Mouse (Mus musculus) limb, embryonic 12.5 days (tissue): Measurements from ENCODE around the gene Gm45799. TPM values are rescaled to one million over a fixed set of nuclear protein-coding genes. Genes with fewer than 3 reads are reported as not detected.
A peak's percentile ranks its signal among the peaks of the same experiment; 100 is the strongest.

Experiments
- ATAC-seq: fragments of 200-750 bp; cut with Nextera tagmentation; 2 replicates; pipeline ENCODE4 v1.8.0; 2017; ENCODE audit warnings: low read depth, moderate TSS enrichment; ENCODE audit not compliant: insufficient number of reproducible peaks, insufficient read depth, low FRiP score, low TSS enrichment
- H3K27ac ChIP-seq: fragments of 300-500 bp; sonication (generic); 2 replicates; pipeline ENCODE4 v1.5.1; 2016; ENCODE audit warnings: mild to moderate bottlenecking, moderate library complexity
- H3K27me3 ChIP-seq: fragments of 300-500 bp; sonication (generic); 2 replicates; pipeline ENCODE4 v1.6.1; 2016; ENCODE audit warnings: mild to moderate bottlenecking, moderate library complexity
- H3K36me3 ChIP-seq: fragments of 300-500 bp; sonication (generic); 2 replicates; pipeline ENCODE4 v1.6.1; 2016; ENCODE audit warnings: mild to moderate bottlenecking, moderate library complexity
- H3K4me1 ChIP-seq: fragments of 300-500 bp; sonication (generic); replicated peaks from 2 replicates; pipeline ENCODE4 v1.6.1; 2016
- H3K4me2 ChIP-seq: fragments of 300-500 bp; sonication (generic); 2 replicates; pipeline ENCODE4 v1.6.1; 2016; ENCODE audit warnings: mild to moderate bottlenecking, moderate library complexity
- H3K4me3 ChIP-seq: fragments of 300-500 bp; sonication (generic); replicated peaks from 2 replicates; pipeline ENCODE4 v1.5.1; 2016; ENCODE audit warnings: mild to moderate bottlenecking
- H3K9ac ChIP-seq: fragments of 300-500 bp; sonication (generic); replicated peaks from 2 replicates; pipeline ENCODE4 v1.6.1; 2016; ENCODE audit warnings: mild to moderate bottlenecking, moderate library complexity
- H3K9me3 ChIP-seq: fragments of 300-500 bp; sonication (generic); 2 replicates; pipeline ENCODE4 v1.6.1; 2016; ENCODE audit warnings: mild to moderate bottlenecking, moderate library complexity
- WGBS: fragments of 180-500 bp; shearing (Covaris S2); methylation state at CpG from one replicate; pipeline ENCODE4 v1.1.7; 2016; 5-methylcytosine and 5-hydroxymethylcytosine counted together
- polyA plus RNA-seq: library from polyadenylated mRNA; unstranded; fragments of >200 nt; fragmentation: Nextera tagmentation; extraction: Ambion mirVana; gene quantifications from 2 replicates; pipeline ENCODE4 v1.2.1, GENCODE M21; 2016

Gene Gm45799
- polyA plus RNA-seq, 1 experiment from 2014 or later: 13.9 TPM

- Histone ChIP-seq H3K9ac (no peak overlapping the region), H3K4me2 (no peak overlapping the region), H3K27me3 (no peaks in the 10 kb centered on the region), H3K36me3 (peaks cover 49% of the 10 kb centered on the region), H3K9me3 (no peaks in the 10 kb centered on the region), H3K27ac (no peak overlapping the region), H3K4me3 (no peak overlapping the region), H3K4me1 (no peaks in the 10 kb centered on the region; the same call in 1 of the 2 replicates)
- 79% methylated on average over 6 of the region's 6 CpGs for WGBS
- ATAC-seq: no peak
Measured at GRCm38 (mm10) chr7:105625397-105625796, 15.0 kb upstream of the Gm45799 start.

- H3K27ac ChIP-seq: no peak overlapping the region
- ATAC-seq: no peak
- WGBS: 32% methylated on average over 3 of the region's 3 CpGs
Measured at GRCm38 (mm10) chr7:105628633-105629032, 11.7 kb upstream of the Gm45799 start.

DNA sequence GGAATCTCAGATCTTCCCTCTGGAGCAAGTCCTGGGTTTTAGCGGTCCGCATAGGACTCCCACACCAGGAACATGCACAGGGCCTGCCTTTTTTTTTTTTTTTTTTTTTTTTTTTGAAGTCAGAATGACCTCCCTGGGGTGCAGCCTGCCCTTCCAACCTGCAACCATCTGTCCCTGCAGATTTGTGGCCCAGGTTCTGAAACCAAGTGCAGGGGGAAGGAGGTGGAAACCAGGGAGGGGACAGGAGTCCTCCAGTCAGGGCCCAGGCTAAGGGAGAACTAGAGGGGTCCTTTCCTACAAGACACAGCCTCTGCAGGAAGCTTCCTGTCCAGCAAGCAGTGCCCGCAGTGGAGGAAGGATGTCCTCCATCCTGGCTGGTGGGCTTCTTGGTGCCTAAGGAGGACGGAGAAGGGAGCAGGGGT lies 7.8 kb upstream of the Gm45799 start:
- peak; percentile 5; the same call in 1 of the 2 replicates for ATAC-seq
- whole genome bisulfite sequencing: 27% methylated on average over 4 of the region's 4 CpGs
- no peak overlapping the region for H3K27ac ChIP-seq

More at GRCm38 (mm10) chr7:105628633-105629032, 11.7 kb upstream of the Gm45799 start:
- H3K27me3 ChIP-seq: no peaks in the 10 kb centered on the region
- H3K36me3 ChIP-seq: peaks cover 19% of the 10 kb centered on the region
- H3K4me2 ChIP-seq: no peak overlapping the region
- H3K9ac ChIP-seq: no peak overlapping the region
- H3K4me3 ChIP-seq: no peak overlapping the region
- no peaks in the 10 kb centered on the region for H3K9me3 ChIP-seq
- peaks cover 5% of the 10 kb centered on the region for H3K4me1 ChIP-seq

GRCm38 (mm10) chr7:105633127-105633800 lies 7.1 kb upstream of the Gm45799 start, which contains the start of gene Trim3:
TSS of gene Trim3 (minus strand) at chr7:105633571.
- under 1% methylated on average over 50 of the region's 71 CpGs for WGBS
- H3K4me1 ChIP-seq: peaks cover 15% of the 10 kb centered on the region
- no peaks in the 10 kb centered on the region for H3K27me3 ChIP-seq
- H3K36me3 ChIP-seq: peaks cover 28% of the 10 kb centered on the region
- peak; percentile 82 for ATAC-seq
- no peaks in the 10 kb centered on the region for H3K9me3 ChIP-seq
- peak within 1 kb of the TSS; percentile 82 for H3K9ac ChIP-seq
- peak within 1 kb of the TSS; percentile 79 for H3K4me3 ChIP-seq
- H3K27ac ChIP-seq: peak within 1 kb of the TSS; percentile 73
- H3K4me2 ChIP-seq: peak within 1 kb of the TSS; percentile 74

More for the DNA sequence above, 7.8 kb upstream of the Gm45799 start:
- Histone ChIP-seq H3K36me3 (peaks cover 21% of the 10 kb centered on the region), H3K4me1 (peaks cover 15% of the 10 kb centered on the region), H3K4me3 (peak overlapping the region; percentile 79), H3K27me3 (no peaks in the 10 kb centered on the region), H3K9ac (peak overlapping the region; percentile 82), H3K9me3 (no peaks in the 10 kb centered on the region), H3K4me2 (peak overlapping the region; percentile 74)

DNA sequence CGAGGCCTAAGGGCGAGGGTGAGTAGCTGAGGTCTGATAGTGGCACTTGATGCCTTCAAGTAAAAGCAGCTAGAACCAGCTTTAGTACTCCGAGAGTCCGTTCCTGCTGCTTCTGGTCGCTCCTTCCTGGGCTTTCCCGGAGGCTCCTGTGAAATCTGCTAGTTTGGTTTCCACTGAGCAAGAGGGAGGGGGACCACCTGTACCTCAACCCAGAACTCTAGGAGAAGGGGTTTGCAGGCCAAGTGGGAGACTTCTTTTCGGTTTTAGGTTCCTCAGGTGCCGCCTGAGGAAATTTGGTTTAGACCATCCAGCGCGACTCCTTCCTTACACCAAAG lies 6.6 kb upstream of the Gm45799 start:
- H3K36me3 ChIP-seq: peaks cover 28% of the 10 kb centered on the region
- H3K9me3 ChIP-seq: no peaks in the 10 kb centered on the region
- H3K9ac ChIP-seq: peak overlapping the region; percentile 82
- peak overlapping the region; percentile 79 for H3K4me3 ChIP-seq
- peak overlapping the region; percentile 73 for H3K27ac ChIP-seq
- peak; percentile 40; the same call in 1 of the 2 replicates for ATAC-seq
- peak overlapping the region; percentile 74 for H3K4me2 ChIP-seq
- WGBS: 4% methylated on average over 10 of the region's 10 CpGs
- peaks cover 15% of the 10 kb centered on the region for H3K4me1 ChIP-seq
- no peaks in the 10 kb centered on the region for H3K27me3 ChIP-seq

GRCm38 (mm10) chr7:105634272-105634920 lies 6.0 kb upstream of the Gm45799 start:
- ATAC-seq: no peak
- 47% methylated on average over 9 of the region's 9 CpGs for WGBS
- H3K4me2 ChIP-seq: peak overlapping the region; percentile 74
- peaks cover 21% of the 10 kb centered on the region for H3K4me1 ChIP-seq
- H3K9me3 ChIP-seq: no peaks in the 10 kb centered on the region
- peak overlapping the region; percentile 79 for H3K4me3 ChIP-seq
- H3K27ac ChIP-seq: peak overlapping the region; percentile 73; the same call in 1 of the 2 replicates
- no peaks in the 10 kb centered on the region for H3K27me3 ChIP-seq
- H3K36me3 ChIP-seq: peaks cover 28% of the 10 kb centered on the region
- peak overlapping the region; percentile 82; the same call in 1 of the 2 replicates for H3K9ac ChIP-seq

DNA sequence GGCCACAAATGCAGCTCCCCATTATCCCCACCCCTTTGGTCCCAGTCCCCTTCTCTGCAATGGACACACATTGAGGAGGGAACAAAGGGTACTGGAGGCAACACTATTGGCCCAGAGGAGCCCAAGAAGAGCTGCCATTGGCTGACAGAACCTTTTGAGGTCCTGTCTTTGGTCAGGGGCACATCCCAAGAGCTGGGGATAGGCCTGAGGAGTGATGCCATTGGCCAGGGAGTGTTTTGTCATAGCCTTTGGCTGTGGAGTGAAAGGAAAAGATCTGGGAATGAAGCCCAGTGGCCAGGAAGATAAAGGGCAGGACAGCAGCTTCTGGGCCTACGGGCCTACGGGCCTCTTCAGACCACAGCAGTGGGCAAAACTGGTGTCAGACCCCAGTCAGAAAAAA lies 4.6 kb upstream of the Gm45799 start:
- H3K4me1 ChIP-seq: peaks cover 27% of the 10 kb centered on the region
- H3K27me3 ChIP-seq: no peaks in the 10 kb centered on the region
- 82% methylated on average over 2 of the region's 2 CpGs for WGBS
- no peak for ATAC-seq
- no peak overlapping the region for H3K9ac ChIP-seq
- H3K4me2 ChIP-seq: no peak overlapping the region
- H3K9me3 ChIP-seq: no peaks in the 10 kb centered on the region
- no peak overlapping the region for H3K4me3 ChIP-seq
- H3K36me3 ChIP-seq: peaks cover 28% of the 10 kb centered on the region
- no peak overlapping the region for H3K27ac ChIP-seq

- H3K4me1 ChIP-seq: peaks cover 33% of the 10 kb centered on the region
- no peak overlapping the region for H3K27ac ChIP-seq
- H3K9ac ChIP-seq: no peak overlapping the region
- 95% methylated on average over 6 of the region's 6 CpGs for WGBS
- no peak overlapping the region for H3K4me3 ChIP-seq
- H3K36me3 ChIP-seq: peaks cover 34% of the 10 kb centered on the region
- no peaks in the 10 kb centered on the region for H3K27me3 ChIP-seq
- ATAC-seq: no peak
- H3K9me3 ChIP-seq: no peaks in the 10 kb centered on the region
- H3K4me2 ChIP-seq: no peak overlapping the region
Measured at GRCm38 (mm10) chr7:105638776-105639175, 1.6 kb upstream of the Gm45799 start.

GRCm38 (mm10) chr7:105639304-105639703 lies 1.0 kb upstream of the Gm45799 start:
- Histone ChIP-seq H3K36me3 (peaks cover 40% of the 10 kb centered on the region), H3K4me3 (peak overlapping the region; percentile 73), H3K27ac (no peak overlapping the region), H3K4me2 (peak overlapping the region; percentile 94), H3K4me1 (peaks cover 28% of the 10 kb centered on the region), H3K9ac (peak overlapping the region; percentile 81; the same call in 1 of the 2 replicates), H3K27me3 (no peaks in the 10 kb centered on the region), H3K9me3 (no peaks in the 10 kb centered on the region)
- 79% methylated on average over 9 of the region's 9 CpGs for WGBS
- no peak for ATAC-seq

- Histone ChIP-seq H3K4me1 (peaks cover 23% of the 10 kb centered on the region), H3K9ac (peak within 1 kb of the TSS; percentile 81), H3K36me3 (peaks cover 41% of the 10 kb centered on the region), H3K9me3 (no peaks in the 10 kb centered on the region), H3K27ac (peak within 1 kb of the TSS; percentile 83), H3K4me3 (peak within 1 kb of the TSS; percentile 73), H3K4me2 (peak within 1 kb of the TSS; percentile 94), H3K27me3 (no peaks in the 10 kb centered on the region)
- WGBS: 7% methylated on average over 2 of the region's 2 CpGs
- ATAC-seq: no peak
Measured at GRCm38 (mm10) chr7:105639756-105640155, 596 bp upstream of the Gm45799 start, which contains the start of gene Timm10b. TSS of gene Timm10b (plus strand) at chr7:105640056.

DNA sequence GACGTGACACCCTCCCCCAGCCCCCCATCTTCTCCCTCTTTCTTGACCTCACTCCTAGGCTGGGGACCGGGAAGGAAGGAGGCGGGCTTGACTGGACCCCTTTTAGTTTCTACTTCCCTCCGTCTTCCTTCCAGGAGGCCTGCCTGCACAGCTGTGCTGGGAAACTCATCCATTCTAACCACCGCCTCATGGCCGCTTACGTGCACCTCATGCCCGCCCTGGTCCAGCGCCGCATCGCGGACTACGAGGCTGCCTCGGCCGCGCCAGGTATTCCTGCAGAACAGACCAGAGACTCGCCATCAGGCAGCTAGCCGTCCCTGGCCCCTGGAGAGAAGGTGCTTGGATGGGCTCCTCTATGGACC lies 523 bp downstream of the Gm45799 start:
- Histone ChIP-seq H3K4me1 (peaks cover 23% of the 10 kb centered on the region), H3K9me3 (no peaks in the 10 kb centered on the region), H3K4me3 (peak overlapping the region; percentile 73), H3K27ac (peak overlapping the region; percentile 83), H3K9ac (peak overlapping the region; percentile 81), H3K27me3 (no peaks in the 10 kb centered on the region), H3K4me2 (peak overlapping the region; percentile 94), H3K36me3 (peaks cover 37% of the 10 kb centered on the region)
- ATAC-seq: no peak; the same call in 1 of the 2 replicates
- 1% methylated on average over 18 of the region's 18 CpGs for WGBS
